Mouse (Mus musculus): ENCODE results near the gene Ell3.

- TF ChIP-seq CTCF (IDR thresholded peaks at IDR 0.05; ENCODE audit: low read depth, low read length) (no peak), GATA1 (IDR thresholded peaks at IDR 0.05; ENCODE audit: borderline replicate concordance, low read length) (no peak), TAL1 (conservative IDR thresholded peaks at IDR 0.05; ENCODE audit: low read depth, low read length) (no peak)
Measured at GRCm38 (mm10) chr2:121448136-121448535, 4.1 kb upstream of the Ell3 start.
